Mouse (Mus musculus): ENCODE data around the gene Ghdc.

DNA sequence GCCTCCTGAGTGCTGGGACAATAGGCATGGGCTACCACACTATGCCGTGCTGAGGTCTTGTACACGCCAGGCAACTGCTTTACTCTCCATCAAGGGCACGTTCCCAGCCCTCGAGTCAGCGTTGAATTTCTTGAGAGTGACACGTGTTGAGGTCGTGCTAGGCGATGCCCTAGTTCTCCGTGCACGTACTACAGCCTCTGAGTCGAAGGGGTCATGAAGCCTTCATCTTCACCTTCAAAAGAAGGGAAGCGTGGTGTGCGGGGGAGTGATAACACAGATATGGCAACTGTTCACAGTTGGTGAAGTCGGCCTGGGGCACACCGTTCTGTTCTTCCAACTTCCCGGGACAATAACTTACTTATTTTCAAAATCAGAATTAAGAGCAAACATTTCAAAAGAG, 48.9 kb upstream of the Ghdc start:
- TF ChIP-seq CTCF (IDR thresholded peaks at IDR 0.05; ENCODE audit: low read depth, low read length) (no peak), POLR2A (IDR thresholded peaks at IDR 0.05; ENCODE audit: insufficient read depth, low read length) (no peak)
